Mouse (Mus musculus) adrenal gland, adult 18-20 months (tissue): Measurements from ENCODE around the gene Zfp40. TPM values are rescaled to one million over a fixed set of nuclear protein-coding genes. Genes with fewer than 3 reads are reported as not detected.
"Not testable (repeated sequence)": the region's sequence is repeated elsewhere in the genome, so short reads cannot be mapped to it uniquely, and the experiment has no call there.

Experiments
- DNase-seq, 2 experiments: peaks; one replicate each; pipeline ENCODE4 v3.0.0; 2021 to 2022; ENCODE audit warnings: low spot score in 2 of 2
- long read RNA-seq, 2 experiments: library from polyadenylated mRNA; stranded (forward); transcript quantifications; one replicate each; pipeline ENCODE4 v2.0.0; 2021
- total RNA-seq, 2 experiments: library from RNA; stranded (reverse); gene quantifications; 1 replicate in 1 of 2; 2 replicates in 1 of 2; pipeline ENCODE4 v1.2.3; 2021

Gene Zfp40
- total RNA-seq = 1 to 10 TPM; 5.1 to 6.1 TPM
- long read RNA-seq, experiment 1, partial matches to known transcripts = 0 of 1 reads
- long read RNA-seq, experiment 1, other reads (novel, unspliced or antisense) = 0 of 1 reads
- long read RNA-seq, experiment 2, full-length matches to known transcripts = 4 of 4 reads
- long read RNA-seq, experiment 2, partial matches to known transcripts = 0 of 4 reads
- long read RNA-seq, experiment 2, other reads (novel, unspliced or antisense) = 0 of 4 reads

DNA sequence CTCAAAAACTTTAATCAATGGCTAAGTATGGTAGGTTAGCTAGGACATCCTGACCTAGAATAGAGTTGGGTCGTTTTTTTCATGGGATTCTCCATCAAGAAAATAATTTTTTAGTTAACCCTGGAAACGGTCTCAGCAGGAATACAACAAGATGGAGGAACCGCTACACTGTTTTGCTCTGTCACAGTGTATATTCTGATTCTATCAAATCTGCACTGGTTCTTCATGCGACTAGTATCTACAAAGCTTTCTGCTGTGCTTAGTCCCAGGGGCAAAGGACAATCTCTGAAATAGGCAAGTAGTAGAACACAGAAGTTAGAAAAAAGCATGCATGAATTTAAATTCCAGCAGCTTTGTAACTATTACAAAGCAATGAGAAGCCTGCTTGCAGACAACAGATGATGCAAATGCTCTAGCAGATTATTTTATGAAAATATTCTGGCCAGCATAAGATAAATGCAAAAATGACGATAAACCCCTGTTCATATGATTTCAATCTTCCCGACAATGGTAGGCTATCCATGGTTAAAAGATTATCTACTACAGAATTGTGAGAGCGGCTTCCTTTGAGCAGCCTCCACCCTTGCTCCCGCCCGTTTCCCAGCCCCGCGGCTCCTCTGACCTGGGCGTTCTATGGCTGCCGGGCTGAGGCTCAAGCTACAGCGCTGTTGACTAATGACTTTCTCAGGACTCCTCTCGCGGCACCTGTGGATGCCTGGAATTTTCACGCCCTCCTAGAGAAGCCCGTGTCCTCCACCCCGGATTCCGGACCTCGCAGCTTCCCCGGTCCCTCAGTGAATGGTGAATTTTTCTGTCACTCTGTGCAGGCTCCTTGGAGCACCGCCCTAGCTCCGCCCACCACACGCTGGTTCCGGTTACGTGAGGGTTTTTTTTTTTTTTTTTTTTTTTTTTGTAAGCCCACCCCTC is at the start of gene Zfp40:
Gene Zfp40 (minus strand): TSS at position 800 of the 927 bp plus-strand sequence.
- DNase-seq = peak; percentile 82 to 84

DNA sequence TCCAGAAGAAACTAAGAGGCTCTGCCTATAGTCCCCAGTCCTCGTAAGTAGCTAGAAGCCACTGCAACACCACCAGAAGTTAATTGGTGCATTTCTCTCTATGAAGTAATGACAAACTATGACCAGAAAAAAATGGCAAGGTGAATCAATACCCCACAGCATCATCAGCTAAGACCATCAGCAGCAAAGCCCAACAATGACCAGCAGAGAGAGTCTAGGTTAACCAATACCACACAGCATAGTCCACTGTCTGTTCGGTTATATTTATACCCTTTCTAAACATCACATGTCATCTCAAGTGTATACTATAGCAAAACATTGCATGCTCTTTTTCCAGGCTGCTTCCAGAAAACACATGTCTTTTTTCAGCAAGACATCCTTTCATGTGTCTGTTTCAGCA is 25.3 kb upstream of the Zfp40 start:
- DNase-seq = no peak

DNA sequence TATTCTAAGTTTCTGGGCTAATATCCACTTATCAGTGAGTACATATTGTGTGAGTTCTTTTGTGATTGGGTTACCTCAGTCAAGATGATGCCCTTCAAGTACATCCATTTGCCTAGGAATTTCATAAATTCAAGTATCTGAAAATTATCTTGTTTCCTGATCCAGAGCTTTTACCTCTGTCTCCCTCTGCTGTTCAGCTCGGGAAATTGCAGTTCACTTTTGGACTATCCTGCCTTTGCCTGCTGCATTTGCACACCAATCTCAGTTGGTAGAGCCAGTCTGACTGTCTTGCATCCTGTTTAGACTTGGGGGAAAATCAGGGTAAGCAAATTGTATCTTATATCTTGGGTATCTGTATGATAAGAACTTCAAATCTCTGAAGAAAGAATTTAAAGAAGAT is 6.8 kb upstream of the Zfp40 start:
- DNase-seq = not testable (repeated sequence)

DNA sequence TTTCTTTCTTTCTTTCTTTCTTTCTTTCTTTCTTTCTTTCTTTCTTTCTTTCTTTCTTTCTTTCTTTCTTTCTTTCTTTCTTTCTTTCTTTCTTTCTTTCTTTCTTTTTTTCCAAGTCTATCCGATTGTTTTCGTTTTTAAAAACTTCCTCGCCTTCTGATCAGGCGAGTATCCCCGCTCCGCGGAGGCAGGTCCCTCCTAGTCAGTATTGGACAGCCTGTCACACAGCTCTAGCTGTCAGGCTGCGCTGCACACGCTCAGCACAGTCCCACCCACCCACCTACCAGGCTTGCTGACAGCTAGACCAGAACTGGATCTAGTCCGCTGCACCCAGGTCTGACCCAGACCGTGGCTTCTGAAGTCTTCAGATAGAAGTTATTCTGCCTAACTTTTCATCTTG is 389 bp upstream of the Zfp40 start:
- DNase-seq = peak; percentile 38 to 42

DNA sequence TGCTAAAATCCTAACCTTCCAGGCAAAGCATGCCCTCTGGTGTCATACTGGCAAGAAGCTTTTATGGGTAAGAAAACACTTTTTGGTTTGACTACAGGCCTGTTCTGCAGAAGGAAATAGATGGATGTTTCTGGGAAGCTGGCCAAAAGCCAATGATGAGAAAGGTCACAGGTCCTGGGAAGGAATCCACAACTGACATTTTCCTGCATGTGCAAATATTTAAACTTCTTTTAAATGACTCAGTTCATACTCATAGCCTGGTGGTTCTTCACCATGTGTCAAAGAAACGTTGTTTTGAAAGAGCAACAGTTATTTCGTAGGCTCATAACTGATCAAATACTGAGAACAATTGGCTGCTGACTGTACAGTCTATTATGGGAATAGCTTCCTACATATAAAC is 5.4 kb downstream of the Zfp40 start:
- peak; percentile 24 to 27 for DNase-seq

Other genes with a start within 250 kb of the Zfp40 start
- not detected for gene Vmn2r-ps130, start 132.1 kb downstream of the Zfp40 start, total RNA-seq
- gene Vmn2r114, start 119.3 kb upstream of the Zfp40 start, total RNA-seq = not detected
- gene Vmn2r115, start 150.5 kb upstream of the Zfp40 start, total RNA-seq = not detected
- not detected for gene Vmn2r116, start 191.4 kb upstream of the Zfp40 start, total RNA-seq